Mouse (Mus musculus) splenic B cell, adult 2 months (primary cell): ENCODE measurements around the gene U2af1.

Source experiments
- DNase-seq: peaks from one replicate; pipeline ENCODE4 v3.0.0-alpha.2; 2011; ENCODE audit warnings: low read depth, low spot score
- H3K27me3 ChIP-seq: 2 replicates; pipeline ENCODE4 v1.6.1; 2012; ENCODE audit warnings: mild to moderate bottlenecking, low read length, moderate library complexity, mixed read lengths; ENCODE audit not compliant: control insufficient read depth, poor library complexity, insufficient read depth, severe bottlenecking
- H3K36me3 ChIP-seq: 2 replicates; pipeline ENCODE4 v1.6.1; 2012; ENCODE audit warnings: mild to moderate bottlenecking, low read length, moderate library complexity, mixed read lengths; ENCODE audit not compliant: control insufficient read depth, poor library complexity, insufficient read depth, severe bottlenecking

U2af1 gene

GRCm38 (mm10) chr17:31677507-31677906 is 18.8 kb upstream of the U2af1 start, which contains the start of gene Cryaa:
Gene Cryaa, plus strand, starts transcription at chr17:31677807.
- no peaks in the 10 kb centered on the region for H3K27me3 ChIP-seq
- no peaks in the 10 kb centered on the region for H3K36me3 ChIP-seq
- DNase-seq: no peak

- no peak for DNase-seq
- Histone ChIP-seq H3K27me3 (no peaks in the 10 kb centered on the region), H3K36me3 (no peaks in the 10 kb centered on the region)
These were observed 15.7 kb upstream of the U2af1 start for GRCm38 (mm10) chr17:31674426-31674825.

- Histone ChIP-seq H3K36me3 (no peaks in the 10 kb centered on the region), H3K27me3 (no peaks in the 10 kb centered on the region)
- no peak for DNase-seq
These were observed 13.6 kb upstream of the U2af1 start for GRCm38 (mm10) chr17:31672279-31672678.

- Histone ChIP-seq H3K27me3 (no peaks in the 10 kb centered on the region), H3K36me3 (no peaks in the 10 kb centered on the region)
- DNase-seq: no peak
These were observed 13.0 kb upstream of the U2af1 start for GRCm38 (mm10) chr17:31671698-31672097.

GRCm38 (mm10) chr17:31670163-31670562 is 11.5 kb upstream of the U2af1 start:
- Histone ChIP-seq H3K36me3 (no peaks in the 10 kb centered on the region), H3K27me3 (no peaks in the 10 kb centered on the region)
- no peak for DNase-seq

- H3K36me3 ChIP-seq: no peaks in the 10 kb centered on the region
- H3K27me3 ChIP-seq: no peaks in the 10 kb centered on the region
- DNase-seq: no peak
These were observed 9.6 kb upstream of the U2af1 start for GRCm38 (mm10) chr17:31668306-31668705.

- H3K36me3 ChIP-seq: no peaks in the 10 kb centered on the region
- peak; percentile 90 for DNase-seq
- no peaks in the 10 kb centered on the region for H3K27me3 ChIP-seq
These were observed 6.1 kb upstream of the U2af1 start for GRCm38 (mm10) chr17:31664760-31665159.

- peak; percentile 39 for DNase-seq
- Histone ChIP-seq H3K27me3 (no peaks in the 10 kb centered on the region), H3K36me3 (no peaks in the 10 kb centered on the region)
These were observed 4.2 kb upstream of the U2af1 start for GRCm38 (mm10) chr17:31662855-31663254.

GRCm38 (mm10) chr17:31660661-31661250 is 2.1 kb upstream of the U2af1 start:
- DNase-seq: no peak
- no peaks in the 10 kb centered on the region for H3K27me3 ChIP-seq
- H3K36me3 ChIP-seq: peaks cover 4% of the 10 kb centered on the region; the same call in 1 of the 2 replicates

GRCm38 (mm10) chr17:31658136-31658467 is 590 bp downstream of the U2af1 start:
- Histone ChIP-seq H3K36me3 (peaks cover 17% of the 10 kb centered on the region), H3K27me3 (no peaks in the 10 kb centered on the region)
- peak; percentile 45 for DNase-seq

- DNase-seq: no peak
- Histone ChIP-seq H3K36me3 (peaks cover 20% of the 10 kb centered on the region), H3K27me3 (no peaks in the 10 kb centered on the region)
These were observed 1.3 kb downstream of the U2af1 start for GRCm38 (mm10) chr17:31657141-31657983.

GRCm38 (mm10) chr17:31656682-31657081 is 2.0 kb downstream of the U2af1 start:
- peaks cover 25% of the 10 kb centered on the region for H3K36me3 ChIP-seq
- H3K27me3 ChIP-seq: no peaks in the 10 kb centered on the region
- peak; percentile 55 for DNase-seq

- DNase-seq: no peak
- H3K36me3 ChIP-seq: peaks cover 29% of the 10 kb centered on the region
- H3K27me3 ChIP-seq: no peaks in the 10 kb centered on the region
These were observed 3.3 kb downstream of the U2af1 start for GRCm38 (mm10) chr17:31655366-31655765.

- Histone ChIP-seq H3K36me3 (peaks cover 31% of the 10 kb centered on the region), H3K27me3 (no peaks in the 10 kb centered on the region)
- no peak for DNase-seq
These were observed 5.4 kb downstream of the U2af1 start for GRCm38 (mm10) chr17:31653277-31653676.

- Histone ChIP-seq H3K27me3 (no peaks in the 10 kb centered on the region), H3K36me3 (peaks cover 35% of the 10 kb centered on the region)
- no peak for DNase-seq
These were observed 6.5 kb downstream of the U2af1 start for GRCm38 (mm10) chr17:31652152-31652551.
